Mouse (Mus musculus): ENCODE results near the gene Tmem170. TPM values are rescaled to one million over a fixed set of nuclear protein-coding genes. Genes with fewer than 3 reads are reported as not detected.
"Not testable (repeated sequence)": the region's sequence is repeated elsewhere in the genome, so short reads cannot be mapped to it uniquely, and the experiment has no call there.

The Tmem170 gene
- polyA plus RNA-seq, 1 experiment from 2014 or later = 8.9 TPM

DNA sequence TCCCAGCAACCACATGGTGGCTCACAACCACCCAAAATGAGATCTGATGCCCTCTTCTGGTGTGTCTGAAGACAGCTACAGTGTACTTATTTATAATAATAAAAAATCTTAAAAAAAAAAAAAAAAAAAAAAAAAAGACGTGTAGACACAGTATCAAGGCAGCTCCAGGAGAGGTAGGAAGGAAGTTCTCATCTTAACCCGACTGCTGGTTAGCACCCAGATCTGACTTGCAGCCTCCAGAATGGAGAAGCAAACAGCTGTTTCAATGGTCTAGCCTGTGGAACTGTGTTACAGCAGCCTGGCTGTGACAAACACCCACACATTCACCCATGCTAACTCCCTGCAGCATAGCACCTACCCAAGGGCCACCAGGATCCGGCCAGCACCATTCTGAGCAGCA is 6.2 kb downstream of the Tmem170 start:
- H3K4me2 ChIP-seq (replicated peaks) = no peak overlapping the region
- no peak overlapping the region for H3K9ac ChIP-seq
- no peak overlapping the region for H3K27ac ChIP-seq
- no peaks in the 10 kb centered on the region for H3K9me3 ChIP-seq
- WGBS = 88% methylated on average over 3 of the region's 3 CpGs
- no peaks in the 10 kb centered on the region for H3K27me3 ChIP-seq
- no peak overlapping the region for H3K4me3 ChIP-seq
- H3K36me3 ChIP-seq = peaks cover 3% of the 10 kb centered on the region; the same call in 1 of the 2 replicates
- no peak for ATAC-seq (ENCODE audit: insufficient number of reproducible peaks, insufficient read depth, low FRiP score, low TSS enrichment)
- H3K4me1 ChIP-seq = no peaks in the 10 kb centered on the region

GRCm38 (mm10) chr8:111868664-111869063 is 7.9 kb downstream of the Tmem170 start:
- H3K36me3 ChIP-seq = peaks cover 3% of the 10 kb centered on the region; the same call in 1 of the 2 replicates
- no peaks in the 10 kb centered on the region for H3K4me1 ChIP-seq
- no peak for ATAC-seq (ENCODE audit: insufficient number of reproducible peaks, insufficient read depth, low FRiP score, low TSS enrichment)
- H3K4me2 ChIP-seq (replicated peaks) = no peak overlapping the region
- whole genome bisulfite sequencing = 29% methylated on average over 2 of the region's 2 CpGs
- H3K4me3 ChIP-seq = no peak overlapping the region
- no peaks in the 10 kb centered on the region for H3K27me3 ChIP-seq
- no peaks in the 10 kb centered on the region for H3K9me3 ChIP-seq
- H3K9ac ChIP-seq = no peak overlapping the region
- no peak overlapping the region for H3K27ac ChIP-seq

DNA sequence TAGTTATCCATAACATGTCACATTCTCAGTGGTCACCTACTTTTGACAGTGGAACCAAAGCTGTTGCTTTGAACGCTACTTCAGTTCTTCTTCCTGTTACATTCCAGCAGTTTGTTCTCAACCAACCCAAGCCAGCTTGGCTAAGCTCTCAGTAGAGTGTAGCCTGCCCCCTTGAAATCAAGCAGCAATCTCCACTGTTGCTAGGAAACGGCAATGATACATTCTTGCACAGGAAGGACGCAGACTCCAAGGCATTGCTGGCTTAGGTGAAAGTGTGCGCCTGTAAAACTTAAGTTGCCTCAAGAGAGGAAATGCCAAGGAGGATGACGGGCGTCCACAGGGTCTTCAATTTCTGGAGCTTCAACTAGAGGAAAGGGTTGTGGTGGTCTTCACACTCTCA is 10.7 kb downstream of the Tmem170 start:
- WGBS = 90% methylated on average over 6 of the region's 6 CpGs
- H3K27me3 ChIP-seq = no peaks in the 10 kb centered on the region
- H3K36me3 ChIP-seq = peaks cover 3% of the 10 kb centered on the region; the same call in 1 of the 2 replicates
- H3K9me3 ChIP-seq = no peaks in the 10 kb centered on the region
- H3K4me2 ChIP-seq (replicated peaks) = no peak overlapping the region
- no peak overlapping the region for H3K27ac ChIP-seq
- no peaks in the 10 kb centered on the region for H3K4me1 ChIP-seq
- no peak overlapping the region for H3K4me3 ChIP-seq
- no peak for ATAC-seq (ENCODE audit: insufficient number of reproducible peaks, insufficient read depth, low FRiP score, low TSS enrichment)
- H3K9ac ChIP-seq = no peak overlapping the region

- 89% methylated on average over 8 of the region's 8 CpGs for WGBS
- Histone ChIP-seq H3K4me2 (replicated peaks) (no peak overlapping the region), H3K4me1 (no peaks in the 10 kb centered on the region), H3K9ac (no peak overlapping the region), H3K27me3 (no peaks in the 10 kb centered on the region), H3K36me3 (peaks cover 3% of the 10 kb centered on the region; the same call in 1 of the 2 replicates), H3K9me3 (no peaks in the 10 kb centered on the region), H3K4me3 (no peak overlapping the region), H3K27ac (no peak overlapping the region)
- no peak for ATAC-seq (ENCODE audit: insufficient number of reproducible peaks, insufficient read depth, low FRiP score, low TSS enrichment)
These were observed 11.3 kb downstream of the Tmem170 start for GRCm38 (mm10) chr8:111865130-111865852.

DNA sequence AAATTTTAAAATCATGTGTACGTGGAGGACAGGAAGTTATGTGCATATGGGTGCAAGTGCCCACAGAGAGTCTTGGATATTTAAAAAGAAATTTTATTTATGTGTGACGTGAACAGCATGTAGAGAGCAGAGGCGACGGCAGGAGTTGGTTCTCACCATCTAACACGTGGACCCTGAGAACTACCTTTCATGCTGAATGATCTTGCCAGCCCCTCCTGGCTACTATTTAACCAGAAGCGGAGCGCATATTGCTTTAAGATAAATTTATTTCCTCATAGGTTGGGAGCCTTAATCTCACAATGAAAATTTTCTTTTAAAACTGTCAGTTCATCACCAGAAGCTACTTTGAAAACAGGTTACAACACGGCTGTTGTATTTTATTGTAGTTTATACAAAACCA is 11.9 kb downstream of the Tmem170 start:
- ATAC-seq (ENCODE audit: insufficient number of reproducible peaks, insufficient read depth, low FRiP score, low TSS enrichment) = no peak
- Histone ChIP-seq H3K27ac (no peak overlapping the region), H3K4me2 (replicated peaks) (no peak overlapping the region), H3K9me3 (no peaks in the 10 kb centered on the region), H3K36me3 (peaks cover 3% of the 10 kb centered on the region; the same call in 1 of the 2 replicates), H3K4me1 (no peaks in the 10 kb centered on the region), H3K9ac (no peak overlapping the region), H3K27me3 (no peaks in the 10 kb centered on the region), H3K4me3 (no peak overlapping the region)
- 91% methylated on average over 8 of the region's 8 CpGs for WGBS

DNA sequence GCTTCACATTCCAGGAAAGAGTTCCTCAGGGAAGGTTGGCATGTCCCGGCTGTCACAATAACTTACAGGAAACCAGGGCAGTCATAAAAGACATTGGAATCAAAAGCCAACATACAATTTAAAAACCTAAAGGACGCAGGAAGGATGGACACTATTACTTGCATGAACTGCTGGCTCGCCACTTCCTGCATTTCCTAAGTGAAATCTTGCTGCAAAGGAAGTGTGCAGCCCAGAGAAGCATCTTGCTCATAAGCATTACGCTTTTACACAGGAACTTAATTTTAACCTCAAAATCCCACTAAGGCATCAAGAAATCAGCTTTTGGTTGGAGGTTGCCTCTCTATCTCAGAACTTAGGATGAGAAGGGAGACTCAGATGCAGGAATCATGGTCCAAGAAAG is 13.3 kb downstream of the Tmem170 start:
- ATAC-seq (ENCODE audit: insufficient number of reproducible peaks, insufficient read depth, low FRiP score, low TSS enrichment) = no peak
- Histone ChIP-seq H3K9ac (no peak overlapping the region), H3K9me3 (no peaks in the 10 kb centered on the region), H3K4me2 (replicated peaks) (no peak overlapping the region), H3K27ac (no peak overlapping the region), H3K27me3 (no peaks in the 10 kb centered on the region), H3K36me3 (peaks cover 3% of the 10 kb centered on the region; the same call in 1 of the 2 replicates), H3K4me1 (no peaks in the 10 kb centered on the region), H3K4me3 (no peak overlapping the region)
- WGBS = 86% methylated on average over 4 of the region's 4 CpGs

DNA sequence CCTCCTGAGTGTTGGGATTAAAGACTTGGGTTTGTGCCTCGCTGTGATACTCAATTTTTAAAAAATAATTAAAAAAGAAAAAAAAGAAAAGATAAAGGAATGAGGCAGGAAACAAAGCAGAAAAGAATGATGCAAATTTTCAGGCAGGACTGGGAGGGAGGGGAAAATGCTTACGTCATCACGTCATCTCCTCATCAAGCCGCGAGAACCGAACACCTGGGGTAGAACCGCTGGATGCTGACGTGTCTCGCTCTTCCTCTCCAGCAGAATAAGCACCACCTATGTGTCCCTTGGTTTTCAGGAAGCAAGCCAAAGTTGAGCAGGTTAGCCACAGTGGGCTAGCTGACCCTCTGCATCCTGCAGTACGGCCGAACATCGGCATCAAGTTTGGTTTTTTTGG is 20.6 kb downstream of the Tmem170 start:
- Histone ChIP-seq H3K9me3 (no peaks in the 10 kb centered on the region), H3K4me2 (replicated peaks) (no peak overlapping the region), H3K36me3 (no peaks in the 10 kb centered on the region; the same call in 1 of the 2 replicates), H3K27me3 (no peaks in the 10 kb centered on the region), H3K4me1 (peaks cover 8% of the 10 kb centered on the region), H3K9ac (no peak overlapping the region), H3K27ac (no peak overlapping the region), H3K4me3 (no peak overlapping the region)
- ATAC-seq (ENCODE audit: insufficient number of reproducible peaks, insufficient read depth, low FRiP score, low TSS enrichment) = no peak
- 88% methylated on average over 12 of the region's 12 CpGs for WGBS

DNA sequence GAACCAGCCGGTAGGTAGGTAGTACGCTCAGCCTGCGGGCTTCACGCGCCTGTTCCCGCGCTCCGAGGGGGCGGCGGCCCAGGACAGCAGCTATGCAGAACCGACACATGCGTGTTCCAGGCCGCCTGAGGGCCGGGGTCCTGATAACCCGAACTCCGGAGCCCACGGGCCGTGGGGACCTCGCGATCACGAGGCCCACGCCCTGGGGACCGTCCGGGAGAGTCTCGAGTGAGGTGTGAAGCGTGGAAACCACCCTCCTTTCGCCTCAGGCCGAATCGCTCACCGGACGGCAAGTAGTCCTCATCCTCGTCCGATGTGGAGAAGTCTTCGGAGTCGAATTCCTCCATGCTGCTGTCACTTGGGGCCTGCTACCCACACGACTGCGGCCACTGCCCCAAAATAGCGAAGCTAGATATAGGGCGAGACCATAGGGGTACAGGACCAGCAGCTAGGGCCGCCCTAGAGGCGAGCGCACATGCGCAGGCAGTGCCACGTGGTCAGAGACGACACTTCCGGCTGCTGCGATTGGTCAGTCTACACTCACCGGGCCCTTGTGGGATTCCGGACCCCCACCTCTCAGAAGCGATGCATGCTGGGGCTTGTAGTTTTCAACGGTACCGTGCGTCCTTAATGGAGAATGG is 22.6 kb downstream of the Tmem170 start, which contains the start of gene Cfdp1:
Gene Cfdp1 (minus strand): TSS at position 431 of the 641 bp plus-strand sequence.
- Histone ChIP-seq H3K27ac (peak within 1 kb of the TSS; percentile 42; the same call in 1 of the 2 replicates), H3K4me1 (peaks cover 8% of the 10 kb centered on the region), H3K4me2 (replicated peaks) (peak within 1 kb of the TSS; percentile 79), H3K9ac (peak within 1 kb of the TSS; percentile 92), H3K36me3 (no peaks in the 10 kb centered on the region; the same call in 1 of the 2 replicates), H3K9me3 (no peaks in the 10 kb centered on the region), H3K4me3 (peak within 1 kb of the TSS; percentile 95), H3K27me3 (no peaks in the 10 kb centered on the region)
- ATAC-seq (ENCODE audit: insufficient number of reproducible peaks, insufficient read depth, low FRiP score, low TSS enrichment) = peak; percentile 100
- under 1% methylated on average over 53 of the region's 53 CpGs for WGBS

DNA sequence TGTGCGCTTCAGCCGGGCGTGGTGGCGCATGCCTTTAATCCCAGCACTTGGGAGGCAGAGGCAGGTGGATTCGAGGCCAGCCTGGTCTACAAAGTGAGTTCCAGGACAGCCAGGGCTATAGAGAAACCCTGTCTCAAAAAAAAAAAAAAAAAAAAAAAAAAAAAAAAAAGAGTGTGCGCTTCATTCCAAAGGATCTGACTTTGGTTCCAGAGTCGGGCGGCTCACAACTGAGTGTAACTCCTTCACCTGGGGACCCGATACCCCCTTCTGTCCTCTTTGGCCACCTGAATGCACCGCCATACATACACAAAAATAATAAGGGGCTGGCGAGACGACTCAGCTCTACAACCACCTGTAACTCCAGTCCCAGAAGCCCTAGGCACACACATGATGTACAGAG is 23.3 kb downstream of the Tmem170 start:
- H3K4me1 ChIP-seq; H3K27ac ChIP-seq; ATAC-seq (ENCODE audit: insufficient number of reproducible peaks, insufficient read depth, low FRiP score, low TSS enrichment); H3K27me3 ChIP-seq; H3K9me3 ChIP-seq; H3K36me3 ChIP-seq: not testable (repeated sequence)
- H3K4me2 ChIP-seq (replicated peaks) = peak overlapping the region; percentile 79
- 62% methylated on average over 12 of the region's 12 CpGs for WGBS
- H3K9ac ChIP-seq = peak overlapping the region; percentile 92
- H3K4me3 ChIP-seq = peak overlapping the region; percentile 95

GRCm38 (mm10) chr8:111846746-111847145 is 29.8 kb downstream of the Tmem170 start:
- Histone ChIP-seq H3K4me1 (no peaks in the 10 kb centered on the region; the same call in 1 of the 2 replicates), H3K36me3 (peaks cover 23% of the 10 kb centered on the region), H3K9ac (no peak overlapping the region), H3K27ac (no peak overlapping the region), H3K4me2 (replicated peaks) (no peak overlapping the region), H3K27me3 (no peaks in the 10 kb centered on the region), H3K9me3 (no peaks in the 10 kb centered on the region), H3K4me3 (no peak overlapping the region)
- WGBS = 98% methylated on average over 6 of the region's 6 CpGs
- no peak for ATAC-seq (ENCODE audit: insufficient number of reproducible peaks, insufficient read depth, low FRiP score, low TSS enrichment)

DNA sequence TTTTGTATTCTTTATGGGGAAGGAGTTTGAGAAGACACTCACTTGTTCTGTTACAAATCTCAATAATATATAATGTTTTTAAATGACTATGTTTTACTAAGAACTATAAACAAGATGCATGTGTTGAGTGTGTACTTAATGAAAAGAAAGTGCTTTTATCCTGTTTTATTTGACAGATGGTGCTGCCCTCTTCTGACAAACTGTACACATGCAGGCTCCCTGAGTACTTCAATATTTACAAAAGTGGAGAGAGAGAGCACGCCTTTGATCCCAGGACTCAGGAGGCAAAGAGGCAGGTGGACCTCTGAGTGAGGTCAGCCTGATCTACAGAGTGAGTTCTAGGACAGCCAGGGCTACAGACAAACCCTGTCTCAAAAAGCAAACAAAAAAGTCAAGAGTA is 41.0 kb downstream of the Tmem170 start:
- no peak for ATAC-seq (ENCODE audit: insufficient number of reproducible peaks, insufficient read depth, low FRiP score, low TSS enrichment)

DNA sequence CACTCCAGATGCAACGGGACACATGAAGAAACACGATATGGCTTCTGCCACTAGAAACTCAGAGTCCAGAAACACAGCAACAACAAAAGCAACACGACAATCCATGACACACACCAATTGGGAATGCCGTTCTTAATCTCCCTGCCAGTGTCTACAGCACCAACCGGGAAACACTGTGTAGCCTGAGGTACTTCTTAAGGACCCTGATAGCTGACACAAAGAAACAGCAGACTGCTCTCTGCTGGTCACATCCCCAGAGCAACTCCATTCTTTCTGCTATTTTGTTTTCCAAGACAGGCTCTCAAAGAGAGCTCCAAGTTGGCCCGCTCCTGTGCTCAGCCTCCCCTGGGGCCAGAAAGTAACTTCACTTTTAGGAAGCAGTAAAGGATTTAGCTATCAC is 42.5 kb downstream of the Tmem170 start:
- ATAC-seq (ENCODE audit: insufficient number of reproducible peaks, insufficient read depth, low FRiP score, low TSS enrichment) = no peak
- no peak overlapping the region for H3K4me3 ChIP-seq
- no peak overlapping the region for H3K4me2 ChIP-seq (replicated peaks)
- H3K27me3 ChIP-seq = no peaks in the 10 kb centered on the region
- no peaks in the 10 kb centered on the region for H3K4me1 ChIP-seq
- peaks cover 48% of the 10 kb centered on the region for H3K36me3 ChIP-seq
- H3K9ac ChIP-seq = no peak overlapping the region
- WGBS = 61% methylated on average over 6 of the region's 6 CpGs
- no peaks in the 10 kb centered on the region for H3K9me3 ChIP-seq
- peak overlapping the region; percentile 25; the same call in 1 of the 2 replicates for H3K27ac ChIP-seq

More for the DNA sequence above, 41.0 kb downstream of the Tmem170 start:
- no peaks in the 10 kb centered on the region for H3K9me3 ChIP-seq
- H3K4me3 ChIP-seq = no peak overlapping the region
- no peak overlapping the region for H3K9ac ChIP-seq
- 57% methylated on average over 1 of the region's 1 CpGs for WGBS
- H3K4me1 ChIP-seq = no peaks in the 10 kb centered on the region
- no peak overlapping the region for H3K27ac ChIP-seq
- H3K27me3 ChIP-seq = no peaks in the 10 kb centered on the region
- H3K4me2 ChIP-seq (replicated peaks) = no peak overlapping the region
- peaks cover 47% of the 10 kb centered on the region for H3K36me3 ChIP-seq
